Mouse (Mus musculus) embryonic fibroblast, embryonic 13.5 days (primary cell): ENCODE results near the gene Masp1.

Source experiments
- CTCF ChIP-seq: IDR thresholded peaks from 2 replicates; pipeline ENCODE4 v1.5.1; 2011; ENCODE audit warnings: mild to moderate bottlenecking, control low read depth, low read length, moderate library complexity, borderline replicate concordance; ENCODE audit not compliant: insufficient read depth
- POLR2A ChIP-seq: IDR thresholded peaks from 2 replicates; pipeline ENCODE4 v1.6.1; 2011; ENCODE audit warnings: low read depth, mild to moderate bottlenecking, control low read depth, low read length, moderate library complexity

- TF ChIP-seq CTCF (no peak), POLR2A (no peak)
These were observed 47.8 kb upstream of the Masp1 start for GRCm38 (mm10) chr16:23568369-23568958.
